Mouse (Mus musculus) ES-CJ7 (cell line): ENCODE measurements around the gene Alk.
A peak's percentile ranks its signal among the peaks of the same experiment; 100 is the strongest.

Source experiments
- DNase-seq: peaks from one replicate; pipeline ENCODE4 v3.0.0; 2011; ENCODE audit warnings: low read depth, low spot score

Gene Alk

GRCm38 (mm10) chr17:72265171-72266022 lies 339.0 kb downstream of the Alk start:
- no peak for DNase-seq

GRCm38 (mm10) chr17:72253411-72253810 lies 351.0 kb downstream of the Alk start:
- no peak for DNase-seq

- DNase-seq: no peak
These were observed 352.9 kb downstream of the Alk start for GRCm38 (mm10) chr17:72251554-72251953.

GRCm38 (mm10) chr17:72250482-72251405 lies 353.7 kb downstream of the Alk start:
- DNase-seq: no peak

GRCm38 (mm10) chr17:72242036-72242435 lies 362.4 kb downstream of the Alk start:
- DNase-seq: peak; percentile 30

- no peak for DNase-seq
These were observed 367.1 kb downstream of the Alk start for GRCm38 (mm10) chr17:72237315-72237714.

- no peak for DNase-seq
These were observed 373.5 kb downstream of the Alk start for GRCm38 (mm10) chr17:72230891-72231290.

- DNase-seq: no peak
These were observed 385.6 kb downstream of the Alk start for GRCm38 (mm10) chr17:72218816-72219215.

- DNase-seq: no peak
These were observed 406.9 kb downstream of the Alk start for GRCm38 (mm10) chr17:72197576-72197975.

- DNase-seq: no peak
These were observed 409.3 kb downstream of the Alk start for GRCm38 (mm10) chr17:72194976-72195650.

GRCm38 (mm10) chr17:72190536-72190935 lies 413.9 kb downstream of the Alk start:
- DNase-seq: no peak

- DNase-seq: no peak
These were observed 417.4 kb downstream of the Alk start for GRCm38 (mm10) chr17:72187026-72187425.

- no peak for DNase-seq
These were observed 422.0 kb downstream of the Alk start for GRCm38 (mm10) chr17:72182414-72182813.

GRCm38 (mm10) chr17:72180200-72180599 lies 424.2 kb downstream of the Alk start:
- no peak for DNase-seq

- DNase-seq: no peak
These were observed 424.7 kb downstream of the Alk start for GRCm38 (mm10) chr17:72179722-72180140.

- no peak for DNase-seq
These were observed 430.6 kb downstream of the Alk start for GRCm38 (mm10) chr17:72173778-72174177.

GRCm38 (mm10) chr17:72168152-72168551 lies 436.3 kb downstream of the Alk start:
- DNase-seq: no peak

- no peak for DNase-seq
These were observed 445.5 kb downstream of the Alk start for GRCm38 (mm10) chr17:72158857-72159385.

GRCm38 (mm10) chr17:72157830-72158629 lies 446.4 kb downstream of the Alk start:
- DNase-seq: no peak

- DNase-seq: no peak
These were observed 451.4 kb downstream of the Alk start for GRCm38 (mm10) chr17:72153038-72153437.
